Mouse (Mus musculus) kidney, postnatal 36 days (tissue): ENCODE measurements around the gene Sp1.

Experiments
- DNase-seq, 2 experiments: peaks; one replicate each; pipeline ENCODE4 v3.0.0; 2021 to 2022; ENCODE audit warnings: mixed read lengths in 2 of 2

Sp1 gene

GRCm38 (mm10) chr15:102446448-102446847, 40.5 kb downstream of the Sp1 start:
- no peak for DNase-seq

- no peak for DNase-seq
These were observed 43.4 kb downstream of the Sp1 start for GRCm38 (mm10) chr15:102449366-102449765.

GRCm38 (mm10) chr15:102450928-102451327, 45.0 kb downstream of the Sp1 start:
- peak; percentile 57 to 70 for DNase-seq

GRCm38 (mm10) chr15:102451666-102452430, 45.9 kb downstream of the Sp1 start:
- DNase-seq: no peak

- peak in 1 of 2 experiments; percentile 53 for DNase-seq
These were observed 50.0 kb downstream of the Sp1 start for GRCm38 (mm10) chr15:102455993-102456392.

- DNase-seq: peak in 1 of 2 experiments; percentile 24
These were observed 52.2 kb downstream of the Sp1 start for GRCm38 (mm10) chr15:102458050-102458736.

GRCm38 (mm10) chr15:102458904-102459317, 53.0 kb downstream of the Sp1 start, which contains the start of gene Prr13:
Gene Prr13, plus strand, starts transcription at chr15:102459028.
- peak; percentile 95 to 99 for DNase-seq

- DNase-seq: no peak
These were observed 53.4 kb downstream of the Sp1 start for GRCm38 (mm10) chr15:102459381-102459780.

GRCm38 (mm10) chr15:102459847-102460246, 53.9 kb downstream of the Sp1 start:
- no peak for DNase-seq

- no peak for DNase-seq
These were observed 54.5 kb downstream of the Sp1 start for GRCm38 (mm10) chr15:102460409-102460808.

GRCm38 (mm10) chr15:102460971-102461370, 55.0 kb downstream of the Sp1 start:
- DNase-seq: no peak

- no peak for DNase-seq
These were observed 55.6 kb downstream of the Sp1 start for GRCm38 (mm10) chr15:102461430-102462075.

GRCm38 (mm10) chr15:102463666-102464065, 57.7 kb downstream of the Sp1 start:
- DNase-seq: peak; percentile 40 to 43

GRCm38 (mm10) chr15:102468675-102469370, 62.9 kb downstream of the Sp1 start:
- DNase-seq: no peak

GRCm38 (mm10) chr15:102470183-102470604, 64.3 kb downstream of the Sp1 start, which contains the start of gene Pcbp2:
Gene Pcbp2, plus strand, starts transcription at chr15:102470539.
- DNase-seq: peak; percentile 96

GRCm38 (mm10) chr15:102470605-102471294, 64.8 kb downstream of the Sp1 start:
- peak; percentile 87 to 91 for DNase-seq

- no peak for DNase-seq
These were observed 65.3 kb downstream of the Sp1 start for GRCm38 (mm10) chr15:102471295-102471645.

- no peak for DNase-seq
These were observed 65.8 kb downstream of the Sp1 start for GRCm38 (mm10) chr15:102471727-102472126.

- DNase-seq: no peak
These were observed 67.3 kb downstream of the Sp1 start for GRCm38 (mm10) chr15:102473246-102473645.

- no peak for DNase-seq
These were observed 68.6 kb downstream of the Sp1 start for GRCm38 (mm10) chr15:102474520-102474919.

GRCm38 (mm10) chr15:102483136-102483535, 77.2 kb downstream of the Sp1 start:
- DNase-seq: no peak

- DNase-seq: no peak
These were observed 79.9 kb downstream of the Sp1 start for GRCm38 (mm10) chr15:102485853-102486252.
